Mouse (Mus musculus) gastrocnemius, postnatal 36 days (tissue): ENCODE results near the gene Dhx15. TPM values are rescaled to one million over a fixed set of nuclear protein-coding genes. Genes with fewer than 3 reads are reported as not detected.

Experiments
- DNase-seq, 2 experiments: peaks; one replicate each; pipeline ENCODE4 v3.0.0; 2022
- intact Hi-C: fragments of 180-260 bp; cut with DNase I; formaldehyde crosslinking; loops from one replicate; pipeline ENCODE4 v1.15.1; 2025
- microRNA-seq, 2 experiments: library from miRNA; unstranded; fragments of <30 nt; microRNA quantifications; one replicate each; pipeline ENCODE4 v1.2.0; 2021
- total RNA-seq, 2 experiments: library from RNA; stranded (reverse); gene quantifications; 2 replicates each; pipeline ENCODE4 v1.2.3; 2021

The Dhx15 gene
- total RNA-seq, 2 experiments from 2014 or later, result 34.3 to 36.0 TPM

- intact Hi-C loops, result loop anchor here (10.0 kb wide), 1 partner anchor 361 kb away; the partner anchor contains the start of gene Ccdc149
- DNase-seq, result no peak
Observed at GRCm38 (mm10) chr5:52113851-52114731, 76.2 kb downstream of the Dhx15 start.

- intact Hi-C loops, result loop anchor here (10.0 kb wide), 1 partner anchor 362 kb away; the partner anchor contains the start of gene Ccdc149
- no peak for DNase-seq
Observed at GRCm38 (mm10) chr5:52112953-52113841, 77.1 kb downstream of the Dhx15 start.

DNA sequence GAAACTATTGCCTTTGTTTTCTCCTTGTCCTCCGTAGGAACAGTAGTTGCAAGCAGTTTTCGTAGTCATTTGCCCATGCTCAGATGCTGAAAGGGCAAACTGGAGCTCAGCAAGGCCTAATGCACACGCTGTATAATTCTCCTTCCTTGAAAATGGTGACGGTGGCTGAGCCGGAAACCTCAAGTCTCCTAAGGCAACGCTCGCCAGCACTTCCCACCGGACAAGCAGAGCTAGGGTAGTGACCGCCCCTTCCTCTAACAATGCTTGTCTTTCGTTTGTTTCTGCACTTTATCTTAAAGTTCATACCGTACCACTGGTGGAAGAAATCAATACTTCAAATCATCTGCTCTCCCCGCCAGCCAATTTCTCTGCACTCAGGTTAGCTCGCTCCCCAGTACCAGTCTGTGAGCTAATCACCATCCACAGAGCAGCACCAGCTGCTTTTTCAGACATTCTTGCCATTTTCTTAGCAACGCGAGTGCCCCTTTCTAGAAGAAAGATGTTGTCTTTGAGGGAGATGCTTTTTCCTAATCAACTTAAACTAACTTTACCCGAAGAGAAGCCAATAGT, 78.0 kb downstream of the Dhx15 start:
- intact Hi-C loops, result loop anchor here (10.0 kb wide), 1 partner anchor 363 kb away; the partner anchor contains the start of gene Ccdc149
- no peak for DNase-seq

- no peak for DNase-seq
- intact Hi-C loops, result loop anchor here (10.0 kb wide), 1 partner anchor 364 kb away; the partner anchor contains the start of gene Ccdc149
Observed at GRCm38 (mm10) chr5:52110808-52111663, 79.3 kb downstream of the Dhx15 start.

Small RNA genes lying within 50 kb of the gene (microRNA-seq; reads per million reads assigned to microRNA genes)
- 0 reads per million in 2 experiments for gene Mir6417

Other genes with a start within 250 kb of the Dhx15 start
- 1 to 10 TPM; 4.8 to 5.5 TPM for gene Sod3, start 173.3 kb upstream of the Dhx15 start, total RNA-seq